Mouse (Mus musculus) heart, embryonic 14.5 days (tissue): ENCODE measurements around the gene Il17re. TPM values are rescaled to one million over a fixed set of nuclear protein-coding genes. Genes with fewer than 3 reads are reported as not detected.

Experiments used
- ATAC-seq: fragments of 200-750 bp; cut with Nextera tagmentation; 2 replicates; pipeline ENCODE4 v1.8.0; 2017; ENCODE audit warnings: low read depth, moderate TSS enrichment; ENCODE audit not compliant: insufficient number of reproducible peaks, insufficient read depth, low FRiP score
- H3K27ac ChIP-seq, 2 experiments: fragments of 200-500 bp in 1 of 2; fragments of 300-500 bp in 1 of 2; sonication (generic) in 1 of 2; replicated peaks in 1 of 2; 2 replicates each; pipeline ENCODE4 v1.5.1; 2012 to 2014; ENCODE audit warnings: low read depth in 2 of 2, low read length in 2 of 2, control low read depth in 1 of 2, mild to moderate bottlenecking in 1 of 2, mixed read lengths in 1 of 2; ENCODE audit not compliant: control insufficient read depth in 1 of 2, insufficient read depth in 1 of 2
- H3K27me3 ChIP-seq: fragments of 300-500 bp; sonication (generic); 2 replicates; pipeline ENCODE4 v1.6.1; 2014; ENCODE audit warnings: mild to moderate bottlenecking, low read length, control low read depth; ENCODE audit not compliant: control insufficient read depth, insufficient read depth
- H3K36me3 ChIP-seq: fragments of 300-500 bp; sonication (generic); 2 replicates; pipeline ENCODE4 v1.6.1; 2014; ENCODE audit warnings: mild to moderate bottlenecking, control low read depth, low read length, mixed read lengths; ENCODE audit not compliant: control insufficient read depth, insufficient read depth
- H3K4me1 ChIP-seq, 2 experiments: fragments of 200-500 bp in 1 of 2; fragments of 300-500 bp in 1 of 2; sonication (generic) in 1 of 2; 2 replicates each; pipeline ENCODE4 v1.6.1; 2012 to 2014; ENCODE audit warnings: low read length in 2 of 2, control low read depth in 1 of 2, mixed read lengths in 1 of 2; ENCODE audit not compliant: control insufficient read depth in 2 of 2, insufficient read depth in 2 of 2
- H3K4me2 ChIP-seq: fragments of 300-500 bp; sonication (generic); 2 replicates; pipeline ENCODE4 v1.6.1; 2014; ENCODE audit warnings: mild to moderate bottlenecking, low read length
- H3K4me3 ChIP-seq, 2 experiments: fragments of 200-500 bp in 1 of 2; fragments of 300-500 bp in 1 of 2; sonication (generic) in 1 of 2; 2 replicates each; pipeline ENCODE4 v1.5.1; 2012 to 2014; ENCODE audit warnings: low read length in 2 of 2, mild to moderate bottlenecking in 2 of 2, control low read depth in 1 of 2, low read depth in 1 of 2, moderate library complexity in 1 of 2; ENCODE audit not compliant: control insufficient read depth in 1 of 2, insufficient read depth in 1 of 2
- H3K9ac ChIP-seq: fragments of 300-500 bp; sonication (generic); 2 replicates; pipeline ENCODE4 v1.6.1; 2014; ENCODE audit warnings: mild to moderate bottlenecking, low read length
- H3K9me3 ChIP-seq: fragments of 300-500 bp; sonication (generic); 2 replicates; pipeline ENCODE4 v1.6.1; 2016; ENCODE audit warnings: low read length, control low read depth; ENCODE audit not compliant: control insufficient read depth
- WGBS: fragments of 180-500 bp; shearing (Covaris S2); extraction: QIAGEN DNeasy Blood & Tissue Kit; methylation state at CpG from one replicate; pipeline ENCODE4 v1.1.7; 2014; 5-methylcytosine and 5-hydroxymethylcytosine counted together
- polyA plus RNA-seq: library from polyadenylated mRNA; unstranded; fragments of >200 nt; fragmentation: Nextera tagmentation; extraction: Ambion mirVana; gene quantifications from 2 replicates; pipeline ENCODE4 v1.2.1, GENCODE M21; 2014

The Il17re gene
- polyA plus RNA-seq, 1 experiment from 2014 or later, result 0.99 TPM

DNA sequence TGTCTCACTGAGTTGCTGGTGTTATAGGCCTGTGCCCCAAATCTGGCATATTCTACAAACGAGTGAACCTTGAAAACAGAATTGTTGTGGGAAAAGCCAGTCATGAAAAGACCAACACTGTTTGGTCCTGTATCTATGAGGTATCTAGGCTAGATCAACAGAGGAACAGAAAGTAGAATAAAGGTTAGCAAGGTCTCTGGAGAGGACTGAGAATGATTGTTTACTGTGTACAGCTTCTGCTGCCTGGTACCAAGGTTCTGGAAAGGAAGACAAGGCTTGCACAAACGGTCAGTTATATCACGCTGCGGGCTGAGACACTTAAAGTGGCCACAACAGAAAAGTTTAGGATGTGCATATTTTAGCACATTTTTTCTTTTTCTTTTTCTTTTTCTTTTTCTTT, 31.6 kb upstream of the Il17re start:
- H3K36me3 ChIP-seq, result no peaks in the 10 kb centered on the region
- no peak for ATAC-seq
- H3K9ac ChIP-seq, result no peak overlapping the region
- H3K4me3 ChIP-seq, result no peak overlapping the region
- H3K4me2 ChIP-seq, result no peak overlapping the region
- no peaks in the 10 kb centered on the region for H3K4me1 ChIP-seq
- H3K27ac ChIP-seq, result no peak overlapping the region
- 95% methylated on average over 4 of the region's 4 CpGs for WGBS
- no peaks in the 10 kb centered on the region; the same call in 1 of the 2 replicates for H3K9me3 ChIP-seq
- no peaks in the 10 kb centered on the region for H3K27me3 ChIP-seq

DNA sequence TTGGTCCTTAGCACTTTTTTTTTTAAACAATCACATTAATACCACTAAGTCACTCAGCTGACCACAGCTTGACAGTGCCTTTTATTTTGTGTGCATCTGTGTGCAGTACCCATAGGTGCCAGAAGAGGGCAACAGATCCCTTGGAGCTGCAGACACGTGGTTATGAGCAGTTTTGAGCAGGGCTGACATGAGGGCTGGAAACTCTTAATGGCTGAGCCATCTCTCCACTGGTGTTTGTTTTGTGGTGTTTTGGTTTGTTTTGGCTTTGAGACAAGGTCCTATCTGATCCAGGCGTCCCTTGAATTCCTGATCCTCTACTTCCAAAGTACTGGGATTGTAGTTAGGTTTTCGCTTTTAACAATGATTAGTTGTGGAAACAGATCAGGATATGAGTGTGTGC, 30.9 kb upstream of the Il17re start:
- H3K36me3 ChIP-seq, result no peaks in the 10 kb centered on the region
- no peak overlapping the region for H3K4me3 ChIP-seq
- no peak for ATAC-seq
- no peak overlapping the region for H3K4me2 ChIP-seq
- no peak overlapping the region for H3K9ac ChIP-seq
- H3K9me3 ChIP-seq, result no peaks in the 10 kb centered on the region; the same call in 1 of the 2 replicates
- H3K27ac ChIP-seq, result no peak overlapping the region
- 47% methylated on average over 3 of the region's 3 CpGs for WGBS
- H3K27me3 ChIP-seq, result no peaks in the 10 kb centered on the region
- no peaks in the 10 kb centered on the region for H3K4me1 ChIP-seq

DNA sequence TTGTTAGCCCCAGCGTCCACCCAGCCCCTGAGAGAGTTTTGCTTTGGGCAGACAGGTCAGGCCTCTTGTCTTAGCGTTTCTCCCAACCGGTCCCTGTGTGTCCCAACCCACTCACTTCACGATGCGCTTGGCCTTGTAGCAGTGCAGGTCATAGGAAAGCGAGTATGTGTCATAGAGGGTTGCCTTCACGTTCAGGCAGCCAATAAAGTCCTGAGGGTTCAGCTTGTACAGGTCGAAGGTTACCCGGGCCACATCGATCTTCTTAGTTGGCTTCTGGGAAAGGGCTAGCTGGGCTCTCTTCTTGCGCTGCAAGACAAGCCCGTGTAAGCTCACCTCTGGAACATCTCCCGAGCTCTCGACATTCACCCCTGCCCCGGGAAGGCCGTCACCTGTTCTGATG, 30.3 kb upstream of the Il17re start:
- no peak overlapping the region for H3K9ac ChIP-seq
- no peaks in the 10 kb centered on the region; the same call in 1 of the 2 replicates for H3K9me3 ChIP-seq
- no peak overlapping the region for H3K4me2 ChIP-seq
- H3K4me1 ChIP-seq, result no peaks in the 10 kb centered on the region
- 88% methylated on average over 16 of the region's 16 CpGs for WGBS
- no peak overlapping the region for H3K27ac ChIP-seq
- no peaks in the 10 kb centered on the region for H3K36me3 ChIP-seq
- no peaks in the 10 kb centered on the region for H3K27me3 ChIP-seq
- no peak overlapping the region for H3K4me3 ChIP-seq
- ATAC-seq, result no peak

DNA sequence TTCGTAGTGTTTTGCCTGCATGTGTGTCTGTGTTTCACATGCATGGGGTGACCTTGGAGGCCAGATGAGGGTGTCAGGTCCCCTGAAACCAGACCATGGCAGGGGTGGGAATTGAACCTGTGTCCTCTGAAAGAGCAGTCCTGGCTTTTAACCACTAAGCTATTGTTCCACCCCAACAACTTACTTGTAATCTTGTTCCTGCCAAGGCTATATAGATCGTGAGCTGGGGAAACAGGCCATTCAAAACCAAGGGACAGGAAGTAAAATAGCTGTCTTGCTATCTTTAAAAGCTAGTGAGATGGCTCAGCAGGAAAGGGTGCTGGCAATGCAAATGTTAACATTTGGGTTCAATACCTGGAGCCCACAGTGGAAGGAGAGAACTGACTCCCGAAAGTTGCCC, 28.3 kb upstream of the Il17re start:
- Histone ChIP-seq H3K36me3 (no peaks in the 10 kb centered on the region), H3K27me3 (no peaks in the 10 kb centered on the region), H3K9me3 (no peaks in the 10 kb centered on the region; the same call in 1 of the 2 replicates), H3K4me3 (no peak overlapping the region), H3K4me2 (no peak overlapping the region), H3K27ac (no peak overlapping the region), H3K9ac (no peak overlapping the region), H3K4me1 (no peaks in the 10 kb centered on the region)
- WGBS, result 66% methylated on average over 3 of the region's 3 CpGs
- ATAC-seq, result no peak

DNA sequence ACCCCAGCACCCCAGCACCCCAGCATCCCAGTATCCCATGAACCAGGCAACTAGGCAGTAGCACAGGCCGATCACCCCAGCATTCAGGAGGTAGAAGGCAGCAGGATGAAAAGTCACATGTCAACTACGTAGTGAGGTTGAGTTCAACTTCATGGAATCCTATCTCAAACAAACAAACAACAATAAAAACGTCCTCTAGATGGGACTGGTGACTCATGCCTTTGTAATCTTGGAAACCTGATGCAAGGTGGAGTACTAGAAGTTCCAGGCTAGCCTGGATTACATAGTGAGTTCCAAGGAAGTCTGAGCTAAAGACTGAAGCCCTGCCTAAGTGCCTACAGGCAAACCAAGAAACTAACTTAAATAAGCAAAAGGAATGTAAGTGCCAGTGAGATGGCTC, 27.4 kb upstream of the Il17re start:
- Histone ChIP-seq H3K4me1 (no peaks in the 10 kb centered on the region), H3K4me2 (no peak overlapping the region), H3K27ac (no peak overlapping the region), H3K36me3 (no peaks in the 10 kb centered on the region), H3K4me3 (no peak overlapping the region), H3K9me3 (no peaks in the 10 kb centered on the region; the same call in 1 of the 2 replicates), H3K9ac (no peak overlapping the region), H3K27me3 (no peaks in the 10 kb centered on the region)
- no peak for ATAC-seq
- WGBS, result 54% methylated on average over 3 of the region's 3 CpGs

DNA sequence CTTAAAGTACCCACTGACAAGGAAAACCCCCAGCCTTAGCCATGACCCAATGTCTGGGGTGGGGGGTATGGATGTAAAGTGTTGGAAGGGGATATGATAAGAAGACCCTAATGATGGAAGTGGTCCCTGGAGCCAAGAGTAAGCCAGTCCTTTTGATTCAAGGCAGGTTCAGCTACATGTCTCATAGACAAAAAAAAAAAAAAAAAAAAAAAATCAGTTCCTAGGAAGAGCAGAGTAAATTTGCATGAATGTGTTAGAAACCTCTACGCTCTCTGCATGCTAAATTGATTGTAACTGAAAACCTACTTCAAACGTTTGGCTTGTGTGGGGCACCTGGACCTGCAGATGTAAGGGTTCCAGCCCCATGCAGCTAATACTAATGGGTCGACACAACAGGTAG, 26.5 kb upstream of the Il17re start:
- 53% methylated on average over 3 of the region's 3 CpGs for WGBS
- H3K27me3 ChIP-seq, result no peaks in the 10 kb centered on the region
- no peaks in the 10 kb centered on the region for H3K36me3 ChIP-seq
- no peak overlapping the region for H3K9ac ChIP-seq
- no peak for ATAC-seq
- H3K4me2 ChIP-seq, result no peak overlapping the region
- H3K27ac ChIP-seq, result no peak overlapping the region
- H3K9me3 ChIP-seq, result no peaks in the 10 kb centered on the region; the same call in 1 of the 2 replicates
- no peak overlapping the region for H3K4me3 ChIP-seq
- no peaks in the 10 kb centered on the region for H3K4me1 ChIP-seq

DNA sequence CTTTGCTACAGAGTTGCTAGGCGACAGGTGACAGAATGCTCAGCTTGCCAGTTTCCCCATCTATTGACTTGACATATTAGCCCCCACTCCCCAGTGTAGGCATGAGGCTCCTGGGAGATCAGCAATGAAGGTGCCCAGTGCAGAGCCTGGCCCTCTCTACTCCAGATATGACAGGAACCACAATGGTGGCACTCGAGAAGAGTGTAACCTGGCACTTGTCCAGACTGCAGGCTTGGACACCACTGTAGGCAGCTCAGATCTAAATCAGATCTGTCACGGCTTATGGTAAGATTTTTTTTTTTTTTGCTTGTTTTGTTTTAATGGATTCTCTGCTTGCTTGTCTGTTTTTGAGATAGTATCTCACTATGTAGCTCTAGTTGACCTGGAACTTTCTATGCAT, 24.6 kb upstream of the Il17re start:
- ATAC-seq, result no peak
- WGBS, result 69% methylated on average over 3 of the region's 3 CpGs

DNA sequence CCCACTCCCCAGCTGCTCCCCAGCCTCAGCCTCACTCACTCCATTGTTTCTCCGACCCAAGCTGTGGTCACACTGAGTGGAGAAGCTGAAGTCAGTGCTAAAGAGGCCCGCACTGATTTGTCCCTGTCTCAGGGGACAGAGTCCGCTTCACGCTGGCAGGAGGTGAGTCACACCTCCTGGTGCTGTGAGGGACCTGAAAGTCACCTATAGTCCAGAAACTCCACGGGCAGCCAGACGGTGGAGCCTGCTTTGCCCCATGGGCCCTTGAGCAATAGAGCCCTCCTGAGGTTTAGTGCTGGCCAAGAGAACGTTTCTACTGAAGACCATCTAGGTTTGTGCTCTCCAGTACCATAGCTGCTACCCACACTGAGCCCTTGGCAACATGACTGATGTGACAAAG, 23.6 kb upstream of the Il17re start:
- ATAC-seq, result no peak
- Histone ChIP-seq H3K27me3 (no peaks in the 10 kb centered on the region), H3K4me3 (no peak overlapping the region), H3K4me2 (no peak overlapping the region), H3K27ac (no peak overlapping the region), H3K9ac (no peak overlapping the region), H3K4me1 (no peaks in the 10 kb centered on the region), H3K9me3 (no peaks in the 10 kb centered on the region), H3K36me3 (no peaks in the 10 kb centered on the region)
- 66% methylated on average over 7 of the region's 7 CpGs for WGBS

More for the DNA sequence above, 24.6 kb upstream of the Il17re start:
- H3K4me2 ChIP-seq, result no peak overlapping the region
- H3K27ac ChIP-seq, result no peak overlapping the region
- no peaks in the 10 kb centered on the region for H3K27me3 ChIP-seq
- H3K4me1 ChIP-seq, result no peaks in the 10 kb centered on the region
- no peak overlapping the region for H3K4me3 ChIP-seq
- no peaks in the 10 kb centered on the region for H3K9me3 ChIP-seq
- no peak overlapping the region for H3K9ac ChIP-seq
- no peaks in the 10 kb centered on the region for H3K36me3 ChIP-seq
